Mouse (Mus musculus): ENCODE measurements around the gene Rnf10. TPM values are rescaled to one million over a fixed set of nuclear protein-coding genes. Genes with fewer than 3 reads are reported as not detected.

Gene Rnf10
- polyA plus RNA-seq, 1 experiment = 220 TPM

DNA sequence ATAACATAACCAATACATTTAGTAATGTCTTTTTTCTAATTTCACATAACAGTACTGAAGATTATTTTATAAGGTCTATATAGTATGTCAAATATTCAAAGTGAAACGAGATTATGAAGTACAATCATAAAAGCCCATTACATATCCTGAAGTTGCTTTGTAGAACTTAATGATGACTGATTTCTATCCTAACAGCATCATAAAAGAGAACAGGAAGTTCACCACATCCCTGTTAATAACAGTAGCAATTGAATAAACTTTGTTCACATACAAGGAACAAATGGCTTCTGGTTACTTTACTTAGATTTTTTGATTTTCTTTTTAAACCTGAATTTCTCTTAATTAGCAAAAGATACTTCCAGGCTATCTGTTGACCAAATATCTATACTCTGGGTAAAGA is 10.8 kb downstream of the Rnf10 start:
- no peak overlapping the region for H3ac ChIP-seq (ENCODE audit: control insufficient read depth, insufficient read length)
- TF ChIP-seq SRF (IDR thresholded peaks at IDR 0.05; ENCODE audit: control insufficient read depth, insufficient read length, low read depth) (no peak), REST (IDR thresholded peaks at IDR 0.05; ENCODE audit: insufficient read depth, insufficient read length) (no peak), POLR2AphosphoS2 (IDR thresholded peaks at IDR 0.05; ENCODE audit: insufficient read length, low read depth) (no peak), USF1 (IDR thresholded peaks at IDR 0.05; ENCODE audit: low read depth) (no peak), MYOD1 (IDR thresholded peaks at IDR 0.05; ENCODE audit: control insufficient read depth in 1 of 3, insufficient read length in 2 of 3, low read depth in 2 of 3) (no peak), POLR2A (IDR thresholded peaks at IDR 0.05; ENCODE audit: insufficient read length, low read depth) (no peak), TCF12 (IDR thresholded peaks at IDR 0.05; ENCODE audit: insufficient read depth, poor library complexity, severe bottlenecking) (no peak), MYOG (IDR thresholded peaks at IDR 0.05; ENCODE audit: control insufficient read depth in 1 of 3, insufficient read depth in 1 of 3, insufficient read length in 2 of 3, low read depth in 2 of 3) (no peak), TCF3 (IDR thresholded peaks at IDR 0.05; ENCODE audit: insufficient read length, low read depth) (no peak), CEBPB (IDR thresholded peaks at IDR 0.05; ENCODE audit: insufficient read depth, poor library complexity, severe bottlenecking) (no peak), MAX (IDR thresholded peaks at IDR 0.05; ENCODE audit: low read depth) (no peak), E2F4 (IDR thresholded peaks at IDR 0.05; ENCODE audit: insufficient read depth) (no peak)
- H3K4me3 ChIP-seq = no peak overlapping the region
- no peak overlapping the region for H3K4me2 ChIP-seq (ENCODE audit: low read depth)
- H3K79me2 ChIP-seq (ENCODE audit: control insufficient read depth, insufficient read depth) = peaks cover 74% of the 10 kb centered on the region
- no peaks in the 10 kb centered on the region for H3K27me3 ChIP-seq (ENCODE audit: control insufficient read depth, insufficient read depth, insufficient read length)
- H3K36me3 ChIP-seq (ENCODE audit: control insufficient read depth, insufficient read depth) = peaks cover 8% of the 10 kb centered on the region

DNA sequence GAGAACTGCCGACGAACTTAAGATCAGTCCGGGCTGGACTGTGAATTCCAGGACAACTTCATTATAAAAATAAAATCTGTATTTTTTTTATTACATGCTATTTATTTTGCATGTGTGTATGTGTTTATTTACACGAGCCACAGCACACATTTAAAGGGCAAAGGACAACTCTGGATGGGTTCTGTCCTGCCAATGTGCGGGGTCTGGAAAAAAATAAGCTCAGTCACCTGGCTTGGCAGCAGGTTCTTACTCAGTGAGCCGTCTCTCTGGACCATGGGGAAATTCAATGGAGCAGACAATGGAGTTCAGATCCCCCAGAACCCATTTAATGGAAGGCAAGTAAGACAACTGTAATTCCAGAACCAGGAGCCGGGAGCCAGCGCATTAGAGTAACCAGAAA is 11.6 kb downstream of the Rnf10 start:
- TF ChIP-seq POLR2AphosphoS2 (IDR thresholded peaks at IDR 0.05; ENCODE audit: insufficient read length, low read depth) (no peak), MYOD1 (IDR thresholded peaks at IDR 0.05; ENCODE audit: control insufficient read depth in 1 of 3, insufficient read length in 2 of 3, low read depth in 2 of 3) (no peak), REST (IDR thresholded peaks at IDR 0.05; ENCODE audit: insufficient read depth, insufficient read length) (no peak), TCF3 (IDR thresholded peaks at IDR 0.05; ENCODE audit: insufficient read length, low read depth) (no peak), E2F4 (IDR thresholded peaks at IDR 0.05; ENCODE audit: insufficient read depth) (no peak), USF1 (IDR thresholded peaks at IDR 0.05; ENCODE audit: low read depth) (no peak), MAX (IDR thresholded peaks at IDR 0.05; ENCODE audit: low read depth) (no peak)
- no peaks in the 10 kb centered on the region for H3K27me3 ChIP-seq (ENCODE audit: control insufficient read depth, insufficient read depth, insufficient read length)
- no peak overlapping the region for H3ac ChIP-seq (ENCODE audit: control insufficient read depth, insufficient read length)
- no peak overlapping the region for H3K4me3 ChIP-seq
- peaks cover 66% of the 10 kb centered on the region for H3K79me2 ChIP-seq (ENCODE audit: control insufficient read depth, insufficient read depth)
- no peak overlapping the region for H3K4me2 ChIP-seq (ENCODE audit: low read depth)
- H3K36me3 ChIP-seq (ENCODE audit: control insufficient read depth, insufficient read depth) = peaks cover 14% of the 10 kb centered on the region

DNA sequence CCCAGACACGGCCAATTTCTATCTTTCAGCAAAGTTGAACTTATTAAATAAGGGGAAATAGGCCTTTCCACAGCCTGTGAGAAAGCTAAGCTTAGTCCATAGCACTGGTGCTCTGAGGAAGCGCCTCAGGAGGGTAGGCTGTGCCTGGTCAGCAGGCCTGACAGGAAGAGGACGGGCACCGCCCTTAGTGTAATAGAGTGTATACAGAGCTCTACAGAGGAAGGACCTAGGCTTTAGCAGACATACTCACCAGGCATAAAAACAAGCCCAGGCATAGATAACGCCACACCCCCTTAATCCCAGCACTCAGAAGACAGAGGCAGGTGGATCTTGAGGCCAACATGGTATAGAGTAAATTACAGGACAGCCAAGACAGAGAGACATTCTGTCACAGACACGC is 12.3 kb downstream of the Rnf10 start:
- TF ChIP-seq TCF3 (IDR thresholded peaks at IDR 0.05; ENCODE audit: insufficient read length, low read depth) (no peak), POLR2A (IDR thresholded peaks at IDR 0.05; ENCODE audit: insufficient read length, low read depth) (no peak), SRF (IDR thresholded peaks at IDR 0.05; ENCODE audit: control insufficient read depth, insufficient read length, low read depth) (no peak), MYOD1 (IDR thresholded peaks at IDR 0.05; ENCODE audit: control insufficient read depth in 1 of 3, insufficient read length in 2 of 3, low read depth in 2 of 3) (no peak), E2F4 (IDR thresholded peaks at IDR 0.05; ENCODE audit: insufficient read depth) (no peak), USF1 (IDR thresholded peaks at IDR 0.05; ENCODE audit: low read depth) (no peak), MYOG (IDR thresholded peaks at IDR 0.05; ENCODE audit: control insufficient read depth in 1 of 3, insufficient read depth in 1 of 3, insufficient read length in 2 of 3, low read depth in 2 of 3) (no peak), TCF12 (IDR thresholded peaks at IDR 0.05; ENCODE audit: insufficient read depth, poor library complexity, severe bottlenecking) (no peak), CEBPB (IDR thresholded peaks at IDR 0.05; ENCODE audit: insufficient read depth, poor library complexity, severe bottlenecking) (no peak), POLR2AphosphoS2 (IDR thresholded peaks at IDR 0.05; ENCODE audit: insufficient read length, low read depth) (no peak), REST (IDR thresholded peaks at IDR 0.05; ENCODE audit: insufficient read depth, insufficient read length) (no peak), MAX (IDR thresholded peaks at IDR 0.05; ENCODE audit: low read depth) (no peak)
- H3K79me2 ChIP-seq (ENCODE audit: control insufficient read depth, insufficient read depth) = peaks cover 59% of the 10 kb centered on the region
- H3K36me3 ChIP-seq (ENCODE audit: control insufficient read depth, insufficient read depth) = peaks cover 22% of the 10 kb centered on the region
- H3ac ChIP-seq (ENCODE audit: control insufficient read depth, insufficient read length) = no peak overlapping the region
- H3K4me3 ChIP-seq = no peak overlapping the region
- no peaks in the 10 kb centered on the region for H3K27me3 ChIP-seq (ENCODE audit: control insufficient read depth, insufficient read depth, insufficient read length)
- no peak overlapping the region for H3K4me2 ChIP-seq (ENCODE audit: low read depth)

DNA sequence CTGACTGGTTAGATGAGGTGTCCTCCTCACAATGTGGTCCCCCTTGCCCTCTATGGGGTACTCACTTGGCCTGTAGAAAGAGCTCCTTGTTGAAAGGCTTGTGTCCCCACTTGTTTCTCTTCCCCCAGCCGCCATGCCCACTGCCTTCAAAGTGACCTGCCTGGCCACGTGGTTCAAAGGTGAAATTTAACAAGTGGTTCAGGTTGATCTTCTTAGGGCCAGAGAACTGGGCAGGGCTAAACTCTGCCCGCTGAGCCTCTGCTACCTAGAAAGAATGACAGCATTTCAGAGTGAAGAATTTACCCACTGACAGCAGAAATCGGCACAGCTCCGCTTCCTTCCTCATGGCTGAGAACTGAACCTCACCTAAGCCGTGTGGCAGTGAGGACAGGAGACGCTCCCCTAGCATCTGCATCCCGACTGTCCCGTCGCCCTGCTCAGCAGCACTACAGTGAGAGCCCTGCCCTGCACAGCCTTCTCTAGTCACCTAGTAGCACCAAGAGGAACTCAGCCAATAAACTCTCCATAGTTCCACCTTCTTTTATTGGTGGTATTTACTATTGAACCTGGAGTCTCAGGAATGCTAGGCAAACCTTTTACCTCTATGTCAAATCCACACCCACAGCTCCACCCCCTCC is 15.7 kb downstream of the Rnf10 start:
- peaks cover 25% of the 10 kb centered on the region for H3K79me2 ChIP-seq (ENCODE audit: control insufficient read depth, insufficient read depth)
- no peak overlapping the region for H3K4me3 ChIP-seq
- no peak overlapping the region for H3K4me2 ChIP-seq (ENCODE audit: low read depth)
- no peaks in the 10 kb centered on the region for H3K27me3 ChIP-seq (ENCODE audit: control insufficient read depth, insufficient read depth, insufficient read length)
- no peak overlapping the region for H3ac ChIP-seq (ENCODE audit: control insufficient read depth, insufficient read length)
- peaks cover 23% of the 10 kb centered on the region for H3K36me3 ChIP-seq (ENCODE audit: control insufficient read depth, insufficient read depth)
- TF ChIP-seq POLR2AphosphoS2 (IDR thresholded peaks at IDR 0.05; ENCODE audit: insufficient read length, low read depth) = no peak

DNA sequence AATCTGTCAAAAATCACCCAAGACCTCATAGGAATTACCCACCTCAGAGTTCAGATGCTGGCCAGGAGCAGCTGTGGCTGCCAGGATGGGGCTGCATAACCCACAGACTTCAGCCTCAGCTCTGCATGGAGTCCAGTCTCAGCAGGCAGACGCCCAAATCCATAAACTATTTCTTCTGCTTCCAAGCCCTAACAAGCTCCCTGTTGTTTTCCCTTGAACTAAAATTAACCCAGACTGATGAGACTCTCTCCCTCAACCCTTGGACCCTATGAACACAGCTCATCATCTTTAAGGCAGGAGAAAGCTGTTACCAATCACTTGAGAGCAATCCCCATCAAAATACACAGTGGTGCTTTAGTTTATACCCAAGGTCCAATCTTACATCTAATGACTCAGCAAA is 17.2 kb downstream of the Rnf10 start:
- TF ChIP-seq MAX (IDR thresholded peaks at IDR 0.05; ENCODE audit: low read depth) = no peak
- no peak for TF ChIP-seq MYOG (IDR thresholded peaks at IDR 0.05; ENCODE audit: control insufficient read depth in 1 of 3, insufficient read depth in 1 of 3, insufficient read length in 2 of 3, low read depth in 2 of 3)
- no peak for TF ChIP-seq E2F4 (IDR thresholded peaks at IDR 0.05; ENCODE audit: insufficient read depth)
- no peak for TF ChIP-seq MYOD1 (IDR thresholded peaks at IDR 0.05; ENCODE audit: control insufficient read depth in 1 of 3, insufficient read length in 2 of 3, low read depth in 2 of 3)
- TF ChIP-seq POLR2AphosphoS2 (IDR thresholded peaks at IDR 0.05; ENCODE audit: insufficient read length, low read depth) = no peak

More for the DNA sequence above, 17.2 kb downstream of the Rnf10 start:
- H3ac ChIP-seq (ENCODE audit: control insufficient read depth, insufficient read length) = no peak overlapping the region
- no peak overlapping the region for H3K4me2 ChIP-seq (ENCODE audit: low read depth)
- H3K27me3 ChIP-seq (ENCODE audit: control insufficient read depth, insufficient read depth, insufficient read length) = no peaks in the 10 kb centered on the region
- no peak overlapping the region for H3K4me3 ChIP-seq
- H3K36me3 ChIP-seq (ENCODE audit: control insufficient read depth, insufficient read depth) = peaks cover 31% of the 10 kb centered on the region
- peaks cover 11% of the 10 kb centered on the region for H3K79me2 ChIP-seq (ENCODE audit: control insufficient read depth, insufficient read depth)

Measured in myocyte (in vitro differentiated cells).